Mouse (Mus musculus) cerebellum, adult 18-20 months (tissue): ENCODE results near the gene Cyp4f13.

Experiments
- DNase-seq, 2 experiments: peaks; one replicate each; pipeline ENCODE4 v3.0.0; 2021

The Cyp4f13 gene

DNA sequence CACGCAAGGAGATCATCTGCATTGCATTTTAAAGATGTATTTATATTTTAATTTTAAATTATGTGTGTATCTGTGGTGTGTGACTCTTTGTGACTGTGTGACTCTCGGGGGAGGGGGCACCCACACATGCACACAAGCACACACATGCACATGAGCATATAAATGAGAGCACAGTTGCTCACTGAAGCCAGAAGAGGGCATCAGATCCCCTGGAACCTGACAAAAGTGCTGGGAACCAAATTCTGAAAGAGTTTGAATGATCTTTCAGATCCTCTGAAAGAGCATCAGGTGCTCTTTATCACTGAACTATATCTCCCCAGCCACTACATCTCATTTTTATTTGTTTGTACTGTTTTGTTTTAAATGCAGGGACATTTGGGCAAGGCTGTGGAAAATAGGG lies 42.8 kb downstream of the Cyp4f13 start:
- DNase-seq = no peak

GRCm38 (mm10) chr17:32901751-32902525 lies 45.3 kb downstream of the Cyp4f13 start:
- DNase-seq = no peak

DNA sequence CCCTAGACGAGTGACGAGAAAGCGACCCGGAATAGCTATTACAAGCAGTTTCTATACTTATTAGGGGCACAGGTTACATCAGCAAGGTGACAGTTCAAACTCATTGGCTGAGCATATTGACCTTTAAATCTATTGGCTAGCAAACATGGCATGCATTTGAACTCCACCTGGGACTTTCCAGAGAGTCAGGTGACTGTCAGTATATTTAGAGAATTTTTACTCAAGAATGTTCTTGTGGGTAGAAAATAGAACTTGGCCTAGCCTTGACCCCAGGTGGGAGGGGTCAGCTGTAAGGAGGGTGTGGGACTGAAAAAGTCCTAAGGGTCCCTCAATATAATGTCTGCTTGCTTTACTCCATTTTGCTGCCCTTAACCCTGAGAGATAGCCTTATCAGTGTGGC lies 51.8 kb downstream of the Cyp4f13 start:
- no peak for DNase-seq

DNA sequence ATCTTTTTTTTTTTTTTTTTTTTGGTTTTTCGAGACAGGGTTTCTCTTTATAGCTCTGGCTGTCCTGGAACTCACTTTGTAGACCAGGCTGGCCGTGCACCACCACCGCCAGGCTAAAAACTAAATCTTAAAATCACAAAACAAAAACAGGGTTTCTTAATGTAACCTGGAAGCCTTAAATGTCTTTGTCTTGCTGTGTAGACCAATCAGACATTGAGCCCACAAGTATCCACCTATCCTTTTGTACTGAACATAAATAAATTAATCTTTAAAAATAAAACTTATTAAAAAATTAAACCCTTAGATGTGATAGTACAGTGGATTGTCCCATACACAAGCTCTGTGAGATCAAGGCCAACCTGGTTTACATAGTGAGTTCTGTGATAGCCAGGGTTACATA lies 53.3 kb downstream of the Cyp4f13 start:
- no peak for DNase-seq

DNA sequence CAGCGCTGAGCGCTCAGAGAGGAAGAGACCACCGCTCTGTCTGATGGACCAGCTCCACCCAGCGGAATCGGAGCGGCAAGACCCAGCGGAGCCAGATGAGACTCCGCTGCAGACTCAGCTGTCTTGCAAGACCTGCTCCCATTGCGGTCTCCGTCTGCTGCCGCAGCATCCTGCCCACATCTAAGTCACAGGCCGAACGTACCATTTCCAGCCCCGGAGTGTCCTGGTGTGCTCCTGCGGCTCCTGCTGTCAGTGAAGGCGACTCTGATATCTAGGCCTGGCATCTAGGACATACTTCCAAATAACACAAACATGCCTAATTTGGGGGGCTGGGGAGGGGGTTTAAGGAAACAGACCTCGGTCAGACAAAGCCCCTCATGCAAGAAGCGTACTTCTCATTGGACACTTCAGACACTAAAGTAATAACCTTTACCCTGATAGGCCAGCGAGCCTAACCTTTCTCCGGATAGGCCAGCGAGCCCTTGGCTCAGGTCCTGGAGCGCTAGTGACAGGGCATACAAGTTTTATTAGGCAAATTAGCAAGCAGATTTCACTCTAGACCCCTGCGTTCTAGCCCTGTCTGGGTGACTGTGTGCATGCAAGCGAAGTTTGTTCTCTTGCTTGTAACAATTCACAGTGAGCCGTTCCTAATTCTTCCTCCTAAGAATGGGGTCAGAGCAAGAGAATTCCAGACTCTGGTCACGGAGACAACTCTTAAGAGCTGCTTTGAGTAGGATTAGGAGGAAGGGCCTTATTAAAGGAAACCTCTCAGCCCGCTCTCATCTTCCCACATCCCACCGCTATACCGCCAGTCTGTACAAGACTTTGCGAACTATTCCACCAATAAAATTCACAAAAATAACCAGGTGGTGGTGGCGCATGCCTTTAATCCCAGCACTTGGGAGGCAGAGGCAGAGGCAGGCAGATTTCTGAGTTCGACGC lies 55.7 kb downstream of the Cyp4f13 start, which contains the start of gene Zfp870:
Zfp870 (minus strand) TSS at position 404 of the 942 bp plus-strand sequence.
- peak; percentile 83 to 84 for DNase-seq

- no peak for DNase-seq
Measured at GRCm38 (mm10) chr17:32890852-32891238, 56.4 kb downstream of the Cyp4f13 start.

GRCm38 (mm10) chr17:32889611-32890010 lies 57.6 kb downstream of the Cyp4f13 start:
- DNase-seq = no peak

GRCm38 (mm10) chr17:32880320-32881218 lies 66.6 kb downstream of the Cyp4f13 start:
- no peak for DNase-seq

GRCm38 (mm10) chr17:32878773-32879172 lies 68.4 kb downstream of the Cyp4f13 start:
- no peak for DNase-seq

GRCm38 (mm10) chr17:32877471-32878171 lies 69.6 kb downstream of the Cyp4f13 start:
- DNase-seq = no peak
